Mouse (Mus musculus) gastrocnemius, adult 2 months (tissue): ENCODE data around the gene Kansl3. TPM values are rescaled to one million over a fixed set of nuclear protein-coding genes. Genes with fewer than 3 reads are reported as not detected.

Experiments used
- DNase-seq: peaks from one replicate; pipeline ENCODE4 v3.0.0; 2022
- H3K27ac ChIP-seq: fragments of 200-600 bp; 2 replicates; pipeline ENCODE4 v1.8.1; 2022; ENCODE audit warnings: mild to moderate bottlenecking
- H3K4me3 ChIP-seq: fragments of 200-600 bp; 2 replicates; pipeline ENCODE4 v1.8.1; 2022; ENCODE audit warnings: mild to moderate bottlenecking, moderate library complexity
- CTCF ChIP-seq: fragments of 200-600 bp; IDR thresholded peaks from 2 replicates; pipeline ENCODE4 v1.8.1; 2022; ENCODE audit warnings: antibody characterized with exemption, mild to moderate bottlenecking, moderate library complexity
- intact Hi-C: fragments of 180-260 bp; cut with DNase I; formaldehyde crosslinking; loops from one replicate; pipeline ENCODE4 v1.15.1; 2025
- total RNA-seq, 2 experiments: library from RNA; stranded (reverse); gene quantifications; 2 replicates each; pipeline ENCODE4 v1.2.3; 2021

Gene Kansl3
- total RNA-seq, 2 experiments from 2014 or later = 37.7 to 39.6 TPM

DNA sequence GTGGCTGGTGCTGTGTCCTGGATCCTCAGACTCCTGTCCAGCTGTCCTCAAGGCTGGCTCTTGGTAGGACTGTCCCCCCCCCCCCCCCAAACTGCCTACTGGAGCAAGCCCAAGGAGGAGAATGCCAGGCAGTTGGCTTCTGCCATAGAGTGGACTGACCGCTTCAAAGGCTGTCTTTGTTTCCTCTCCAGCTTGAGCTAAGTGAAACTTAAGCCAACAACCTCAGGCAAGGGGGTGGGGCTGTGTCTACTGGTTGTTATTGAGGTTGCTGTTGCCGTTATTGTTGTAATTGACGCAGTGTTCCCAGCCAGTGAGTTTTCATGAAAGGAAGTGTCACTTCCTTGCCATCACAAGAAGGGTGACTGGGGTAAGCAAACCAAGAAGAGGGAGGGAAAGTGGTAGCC, 59.5 kb downstream of the Kansl3 start:
- intact Hi-C loops = no loop called here
- TF ChIP-seq CTCF = no peak
- Histone ChIP-seq H3K4me3 (peak overlapping the region; percentile 84), H3K27ac (peak overlapping the region; percentile 98)
- no peak for DNase-seq

DNA sequence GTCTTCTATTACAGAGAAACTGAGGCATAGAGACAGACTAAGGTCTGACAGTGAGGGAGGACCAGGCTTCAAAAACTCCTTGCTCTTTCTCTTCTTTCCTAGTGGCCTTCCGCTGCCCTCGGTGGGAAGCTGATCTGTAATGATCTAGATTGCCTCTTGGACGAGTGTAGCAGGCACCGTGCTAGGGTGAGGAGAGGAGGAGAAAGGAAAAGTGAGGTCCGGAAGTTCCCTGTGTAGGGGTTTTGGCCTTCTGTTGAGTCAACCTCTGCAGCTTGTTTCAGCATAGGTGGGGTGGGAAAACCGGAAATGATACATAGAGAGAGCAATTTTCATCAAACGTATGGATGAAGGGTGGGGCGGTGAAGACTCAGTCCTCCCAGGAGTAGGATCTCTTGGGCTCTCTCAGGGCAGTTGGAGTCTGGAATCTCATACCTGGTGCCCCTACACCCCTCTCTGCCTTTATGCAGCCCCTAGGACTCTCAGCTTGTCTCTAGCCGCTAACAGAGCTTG, 60.0 kb downstream of the Kansl3 start:
- Histone ChIP-seq H3K4me3 (peak overlapping the region; percentile 84), H3K27ac (peak overlapping the region; percentile 98)
- intact Hi-C loops = no loop called here
- no peak for DNase-seq
- no peak for TF ChIP-seq CTCF

DNA sequence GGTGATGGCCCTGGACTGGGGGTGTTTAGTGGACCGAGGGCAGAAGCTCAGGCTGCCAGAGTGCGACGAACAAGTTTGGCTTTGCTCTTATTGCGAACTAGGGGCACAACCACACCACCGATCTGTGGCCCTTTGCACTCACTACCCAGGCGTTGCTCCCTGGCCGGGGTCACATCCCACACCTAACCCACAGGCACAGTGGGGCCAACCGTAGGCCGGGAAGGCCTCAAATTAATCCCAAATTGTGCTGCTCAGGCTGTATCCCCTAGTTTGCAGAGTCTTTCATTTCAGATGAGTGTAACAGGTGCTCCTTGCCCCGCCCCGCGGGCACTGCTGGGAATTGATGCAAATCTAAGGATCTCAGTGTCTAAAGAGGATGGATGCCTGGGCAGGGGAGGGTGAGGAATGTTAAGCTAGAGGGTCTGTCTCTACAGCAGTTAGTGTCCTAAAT, 60.5 kb downstream of the Kansl3 start:
- peak overlapping the region; percentile 84 for H3K4me3 ChIP-seq
- peak overlapping the region; percentile 98 for H3K27ac ChIP-seq
- intact Hi-C loops = no loop called here
- no peak for TF ChIP-seq CTCF
- DNase-seq = no peak

DNA sequence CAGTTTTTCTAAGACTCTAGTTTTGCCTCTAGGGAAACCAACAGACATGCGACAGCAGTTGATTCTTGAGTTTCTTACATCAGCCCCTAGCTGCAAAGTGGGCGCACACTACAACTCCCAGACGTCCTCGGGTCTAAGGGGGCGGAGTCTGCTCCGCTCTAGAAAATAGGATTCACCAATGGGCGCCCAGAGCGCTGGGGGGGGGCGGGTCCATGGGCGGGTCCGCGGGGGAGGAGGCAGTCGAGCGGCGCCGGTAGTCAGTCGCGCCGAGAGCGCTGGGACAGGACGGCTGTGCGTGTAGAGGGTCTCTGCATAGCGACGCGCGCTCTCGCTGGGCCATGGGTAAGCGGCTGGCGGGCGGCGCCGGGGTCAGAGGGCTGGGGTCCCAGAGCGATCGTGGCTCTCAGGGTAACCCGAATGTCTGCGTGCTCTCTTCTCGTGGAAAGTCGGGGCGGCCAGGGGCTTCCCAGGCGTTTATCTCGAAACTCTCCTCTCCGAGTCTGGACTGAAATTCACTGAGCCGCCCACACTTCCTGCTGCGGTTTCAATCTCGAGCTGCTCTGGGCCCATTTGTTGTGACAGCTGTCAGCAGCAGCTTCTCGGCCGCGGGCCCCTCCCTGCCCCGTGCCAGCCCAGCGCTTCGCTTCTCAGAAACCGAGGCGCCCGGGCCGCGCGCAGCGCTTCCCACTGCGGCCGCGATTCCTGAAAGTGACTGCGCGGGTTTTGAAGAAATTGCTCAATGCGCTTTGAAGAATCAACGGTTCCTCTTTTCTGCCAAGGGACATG, 61.3 kb downstream of the Kansl3 start, which contains the start of gene Arid5a:
Gene Arid5a (plus strand): TSS at position 239 of the 786 bp plus-strand sequence.
- DNase-seq = peak; percentile 93
- Histone ChIP-seq H3K27ac (peak within 1 kb of the TSS; percentile 98), H3K4me3 (peak within 1 kb of the TSS; percentile 84)
- peak; percentile 21; the same call in 1 of the 2 replicates for TF ChIP-seq CTCF
- intact Hi-C loops = no loop called here

DNA sequence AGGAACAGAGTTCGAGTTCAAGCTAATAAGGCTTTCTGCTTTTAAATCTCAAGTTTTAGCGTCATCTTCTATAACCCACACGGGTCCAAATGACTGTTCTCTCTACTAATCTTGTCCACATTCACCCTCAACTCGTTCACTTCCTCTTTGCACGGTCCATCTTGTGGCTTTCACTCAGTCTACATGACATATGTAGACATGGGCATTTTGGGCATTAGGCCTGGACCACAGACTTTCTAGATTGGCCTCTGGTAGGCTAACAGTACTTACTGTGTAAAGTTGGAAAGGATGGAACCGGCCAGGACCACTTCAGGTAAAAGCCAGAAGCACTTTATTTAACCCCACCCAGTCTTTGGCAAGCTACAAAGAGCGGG, 61.9 kb downstream of the Kansl3 start:
- peak overlapping the region; percentile 84 for H3K4me3 ChIP-seq
- peak overlapping the region; percentile 98 for H3K27ac ChIP-seq
- intact Hi-C loops = no loop called here
- DNase-seq = no peak
- TF ChIP-seq CTCF = no peak

DNA sequence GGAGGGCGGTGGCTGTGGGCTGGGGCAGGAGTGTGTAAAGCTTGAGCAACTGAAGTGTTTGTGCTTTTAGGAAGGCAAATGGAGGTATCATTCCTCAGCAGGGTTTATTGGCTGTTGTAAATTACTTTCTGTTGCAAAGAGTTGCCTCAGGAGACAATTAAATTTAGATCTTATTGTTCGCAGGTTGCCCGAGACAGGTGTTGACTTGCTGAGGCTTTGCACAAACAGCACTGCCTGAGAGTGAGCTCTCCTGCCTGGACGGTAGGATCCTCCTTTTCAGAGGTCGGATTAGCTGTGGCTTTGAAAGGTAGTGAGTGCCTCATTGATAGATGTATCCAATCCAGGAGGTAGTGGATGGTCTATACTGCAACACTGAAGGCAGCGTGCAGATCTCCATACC, 62.9 kb downstream of the Kansl3 start:
- intact Hi-C loops = no loop called here
- TF ChIP-seq CTCF = no peak
- no peak for DNase-seq

DNA sequence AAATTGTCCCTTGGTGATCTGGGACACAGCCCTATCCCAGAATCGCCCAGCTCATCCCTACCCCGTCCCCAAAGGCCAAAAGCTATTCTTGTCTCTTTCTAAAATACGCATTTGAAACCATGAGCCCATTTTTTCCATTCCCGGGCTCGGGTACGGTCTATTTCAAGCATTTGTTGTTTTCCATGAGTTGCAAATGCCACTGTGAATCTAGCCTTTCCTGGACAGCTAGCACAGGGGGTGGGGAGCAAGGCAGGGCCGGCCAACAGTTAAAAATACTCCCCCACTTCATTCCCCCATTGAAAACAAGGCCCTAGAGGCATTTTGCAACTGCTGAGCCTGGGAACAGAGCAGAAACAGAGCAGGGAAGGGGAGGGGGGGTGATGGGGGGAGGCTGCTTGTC, 64.2 kb downstream of the Kansl3 start:
- peak overlapping the region; percentile 93 for H3K27ac ChIP-seq
- TF ChIP-seq CTCF = no peak
- peak; percentile 79 for DNase-seq
- intact Hi-C loops = no loop called here
- peak overlapping the region; percentile 34 for H3K4me3 ChIP-seq

More for the DNA sequence above, 62.9 kb downstream of the Kansl3 start:
- no peak overlapping the region for H3K4me3 ChIP-seq
- peak overlapping the region; percentile 93 for H3K27ac ChIP-seq

DNA sequence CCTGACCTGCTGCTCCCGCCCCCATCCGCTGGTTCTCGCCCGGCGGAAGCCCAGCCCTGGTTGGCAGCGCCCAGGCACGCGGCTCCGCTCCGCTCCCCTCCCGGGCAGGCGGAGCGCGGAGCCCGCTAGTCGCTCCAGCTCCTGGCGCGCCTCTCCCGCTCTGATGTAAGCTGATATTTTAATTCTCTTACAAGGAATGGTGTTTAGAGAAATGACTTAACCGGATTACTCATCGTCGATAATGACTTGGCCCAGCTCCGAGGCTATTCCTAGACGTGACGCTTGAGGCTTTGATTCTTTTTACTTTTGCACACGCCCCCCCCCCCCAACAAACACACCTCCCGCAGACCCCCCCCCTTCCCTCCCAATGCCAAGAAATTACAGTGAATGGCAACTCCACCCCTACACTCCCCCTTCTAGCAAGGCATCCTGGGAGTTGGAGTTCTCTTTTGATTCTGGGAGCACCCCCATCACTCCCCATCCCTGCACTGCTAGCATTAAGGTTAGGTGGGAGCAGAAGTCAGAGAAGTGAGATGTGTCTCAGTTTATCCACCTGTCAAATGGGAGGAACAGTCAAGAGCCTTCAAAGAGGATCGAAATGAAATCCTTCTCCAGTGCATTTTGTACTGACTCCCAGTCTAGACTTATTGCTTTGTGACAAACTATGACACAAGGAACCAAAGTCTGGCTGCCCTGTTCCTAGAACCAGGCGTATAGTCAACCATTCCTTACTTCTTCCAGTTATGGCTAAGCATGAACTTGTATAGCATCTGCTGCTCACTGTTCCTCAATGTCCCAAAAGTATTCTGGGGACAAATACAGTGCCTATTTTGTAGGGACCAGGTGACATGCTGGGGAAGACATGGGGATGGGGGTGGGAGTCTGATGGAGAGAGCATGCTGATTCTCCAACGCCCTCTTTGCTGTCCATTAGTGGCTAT, 65.3 kb downstream of the Kansl3 start:
- peak; percentile 93 for DNase-seq
- intact Hi-C loops = no loop called here
- TF ChIP-seq CTCF = no peak
- H3K27ac ChIP-seq = peak overlapping the region; percentile 93
- H3K4me3 ChIP-seq = peak overlapping the region; percentile 68

DNA sequence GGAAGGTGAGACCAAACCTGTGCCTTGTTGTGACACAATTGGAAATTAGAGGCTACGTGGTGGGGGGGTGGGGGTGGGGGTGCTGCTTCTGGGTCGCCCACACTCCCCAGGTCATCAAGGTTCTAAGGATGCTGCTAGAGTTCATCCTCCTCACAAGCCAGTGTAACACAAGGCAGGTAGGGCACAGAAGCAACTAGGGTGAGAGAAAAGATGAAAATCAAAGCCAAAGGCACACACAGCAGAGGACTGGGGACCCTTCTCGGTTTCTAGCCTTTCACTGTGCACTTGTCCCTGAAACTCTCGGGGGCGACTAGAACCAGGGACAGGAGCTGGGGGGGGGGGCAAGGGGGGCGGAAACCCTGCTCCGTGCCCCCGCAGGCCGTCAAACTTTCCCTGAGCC, 66.0 kb downstream of the Kansl3 start:
- intact Hi-C loops = no loop called here
- no peak for DNase-seq
- peak overlapping the region; percentile 68 for H3K4me3 ChIP-seq
- no peak for TF ChIP-seq CTCF
- H3K27ac ChIP-seq = peak overlapping the region; percentile 93

DNA sequence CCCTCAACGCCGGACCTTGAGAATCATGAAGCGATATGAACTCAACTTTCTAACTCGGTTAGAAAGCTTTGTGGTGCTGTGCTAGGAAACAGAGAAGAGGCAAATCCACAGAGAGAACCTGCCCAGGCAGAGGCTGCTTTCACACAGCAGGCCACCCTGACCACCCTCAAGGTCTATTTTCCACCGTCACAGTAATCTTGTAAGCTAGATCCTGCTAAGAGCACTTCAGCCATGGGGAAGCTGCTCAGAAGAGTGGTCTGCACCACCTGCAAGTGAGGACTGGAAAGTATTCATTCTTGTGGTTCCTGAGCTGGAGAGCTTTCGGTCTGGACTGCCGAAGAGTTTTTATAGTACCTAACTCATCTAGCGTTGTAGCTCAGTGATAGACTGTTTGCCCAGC, 66.7 kb downstream of the Kansl3 start:
- no peak overlapping the region; the same call in 1 of the 2 replicates for H3K27ac ChIP-seq
- intact Hi-C loops = no loop called here
- no peak for DNase-seq
- no peak for TF ChIP-seq CTCF
- H3K4me3 ChIP-seq = no peak overlapping the region

DNA sequence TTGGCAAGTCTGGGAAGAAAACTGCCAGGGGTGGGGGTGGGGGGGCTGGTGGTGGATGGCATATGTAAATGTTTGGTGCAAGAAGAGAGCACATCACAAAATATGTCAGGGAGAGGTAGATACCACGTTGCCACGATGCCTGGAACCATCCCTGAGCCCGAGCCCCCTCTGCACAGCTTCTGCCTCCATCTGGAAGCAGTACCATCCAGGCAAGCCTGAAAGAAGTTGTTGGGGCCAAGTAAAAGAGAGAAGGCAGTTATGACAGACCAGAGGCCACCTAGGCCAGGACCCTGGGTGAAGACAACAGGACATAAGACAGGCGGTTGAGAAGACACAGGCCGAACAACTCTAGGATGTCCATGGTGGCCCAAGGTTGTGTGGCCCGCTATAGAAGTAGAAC, 68.5 kb downstream of the Kansl3 start:
- no peak overlapping the region for H3K4me3 ChIP-seq
- intact Hi-C loops = no loop called here
- H3K27ac ChIP-seq = no peak overlapping the region
- DNase-seq = no peak
- TF ChIP-seq CTCF = no peak

DNA sequence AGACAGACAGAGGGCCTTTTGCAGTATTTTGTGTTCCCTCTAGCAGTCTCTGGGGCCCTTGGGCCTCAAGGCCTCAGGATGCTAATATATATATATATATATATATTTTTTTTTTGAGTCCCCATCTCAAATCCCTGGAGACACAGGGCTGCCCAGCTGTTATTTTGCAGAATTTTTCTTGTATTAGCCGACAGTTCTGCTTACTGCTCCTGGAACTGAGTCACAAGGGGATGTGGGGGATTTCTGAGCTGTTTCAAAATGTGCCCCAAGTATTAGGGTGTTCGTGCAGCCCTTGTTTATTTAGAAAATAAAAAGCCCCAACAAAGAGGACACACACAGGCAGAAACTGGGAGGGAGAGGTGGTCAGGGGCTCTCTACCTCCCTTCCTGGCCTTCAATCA, 69.3 kb downstream of the Kansl3 start:
- H3K4me3 ChIP-seq = no peak overlapping the region
- no peak for TF ChIP-seq CTCF
- DNase-seq = no peak
- H3K27ac ChIP-seq = no peak overlapping the region
- intact Hi-C loops = no loop called here

DNA sequence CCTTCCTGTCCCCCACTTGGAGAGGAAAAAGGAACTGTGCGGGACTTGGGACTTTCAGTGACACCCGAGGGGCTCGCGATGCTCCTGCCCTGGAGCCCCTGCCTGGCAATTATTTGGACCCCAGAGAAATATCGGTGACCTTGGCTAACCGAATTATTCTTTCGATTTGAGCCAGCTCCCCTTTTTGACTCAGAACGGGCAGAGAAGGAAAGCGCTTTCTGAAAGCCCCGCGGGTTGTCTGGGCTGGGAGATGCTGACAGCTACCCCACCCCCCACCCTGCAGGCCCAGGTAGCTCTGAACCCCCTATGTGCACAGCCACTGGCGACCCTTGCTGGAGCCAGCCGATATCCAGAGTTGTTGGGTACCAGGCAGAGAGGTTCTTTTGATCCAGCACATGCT, 69.9 kb downstream of the Kansl3 start:
- no peak overlapping the region for H3K27ac ChIP-seq
- DNase-seq = no peak
- no peak overlapping the region for H3K4me3 ChIP-seq
- intact Hi-C loops = no loop called here
- TF ChIP-seq CTCF = no peak
